Mouse (Mus musculus): Measurements from ENCODE around the gene Gm10719.
"Not testable (repeated sequence)": the region's sequence is repeated elsewhere in the genome, so short reads cannot be mapped to it uniquely, and the experiment has no call there.

The Gm10719 gene

DNA sequence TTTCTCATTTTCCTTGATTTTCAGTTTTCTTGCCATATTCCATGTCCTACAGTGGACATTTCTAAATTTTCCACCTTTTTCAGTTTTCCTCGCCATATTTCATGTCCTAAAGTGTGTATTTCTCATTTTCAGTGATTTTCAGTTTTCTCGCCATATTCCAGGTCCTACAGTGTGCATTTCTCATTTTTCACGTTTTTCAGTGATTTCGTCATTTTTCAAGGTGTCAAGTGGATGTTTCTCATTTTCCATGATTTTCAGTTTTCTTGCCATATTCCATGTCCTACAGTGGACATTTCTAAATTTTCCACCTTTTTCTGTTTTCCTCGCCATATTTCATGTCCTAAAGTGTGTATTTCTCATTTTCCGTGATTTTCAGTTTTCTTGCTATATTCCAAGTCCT lies 8.4 kb downstream of the Gm10719 start:
- not testable (repeated sequence) for DNase-seq (ENCODE audit: low read depth, low spot score)

DNA sequence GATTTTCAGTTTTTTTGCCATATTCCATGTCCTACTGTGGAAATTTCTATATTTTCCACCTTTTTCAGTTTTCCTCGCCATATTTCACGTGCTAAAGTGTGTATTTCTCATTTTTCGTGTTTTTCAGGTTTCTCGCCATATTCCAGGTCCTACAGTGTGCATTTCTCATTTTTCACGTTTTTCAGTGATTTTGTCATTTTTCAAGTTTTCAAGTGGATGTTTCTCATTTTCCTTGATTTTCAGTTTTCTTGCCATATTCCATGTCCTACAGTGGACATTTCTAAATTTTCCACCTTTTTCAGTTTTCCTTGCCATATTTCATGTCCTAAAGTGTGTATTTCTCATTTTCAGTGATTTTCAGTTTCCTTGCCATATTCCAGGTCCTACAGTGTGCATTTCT lies 8.9 kb downstream of the Gm10719 start:
- DNase-seq (ENCODE audit: low read depth, low spot score) = not testable (repeated sequence)

DNA sequence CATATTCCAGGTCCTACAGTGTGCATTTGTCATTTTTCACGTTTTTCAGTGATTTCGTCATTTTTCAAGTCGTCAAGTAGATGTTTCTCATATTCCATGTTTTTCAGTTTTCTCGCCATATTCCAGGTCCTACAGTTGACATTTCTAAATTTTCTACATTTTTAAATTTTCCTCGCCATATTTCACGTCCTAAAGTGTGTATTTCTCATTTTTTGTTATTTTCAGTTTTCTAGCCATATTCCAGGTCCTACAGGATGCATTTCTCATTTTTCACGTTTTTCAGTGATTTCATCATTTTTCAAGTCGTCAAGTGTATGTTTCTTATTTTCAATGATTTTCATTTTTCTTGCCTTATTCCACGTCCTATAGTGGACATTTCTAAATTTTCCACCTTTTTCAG lies 9.5 kb downstream of the Gm10719 start:
- DNase-seq (ENCODE audit: low read depth, low spot score) = not testable (repeated sequence)

DNA sequence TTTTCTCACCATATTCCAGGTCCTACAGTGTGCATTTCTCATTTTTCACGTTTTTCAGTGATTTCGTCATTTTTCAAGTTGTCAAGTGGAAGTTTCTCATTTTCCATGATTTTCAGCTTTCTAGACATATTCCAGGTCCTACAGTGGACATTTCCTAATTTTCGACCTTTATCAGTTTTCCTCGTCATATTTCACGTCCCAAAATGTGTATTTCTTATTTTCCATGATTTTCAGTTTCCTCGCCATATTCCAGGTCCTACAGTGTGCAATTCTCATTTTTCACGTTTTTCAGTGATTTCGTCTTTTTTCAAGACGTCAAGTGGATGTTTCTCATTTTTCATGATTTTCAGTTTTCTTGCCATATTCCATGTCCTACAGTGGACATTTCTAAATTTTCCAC lies 10.0 kb downstream of the Gm10719 start:
- DNase-seq (ENCODE audit: low read depth, low spot score) = peak; percentile 47

DNA sequence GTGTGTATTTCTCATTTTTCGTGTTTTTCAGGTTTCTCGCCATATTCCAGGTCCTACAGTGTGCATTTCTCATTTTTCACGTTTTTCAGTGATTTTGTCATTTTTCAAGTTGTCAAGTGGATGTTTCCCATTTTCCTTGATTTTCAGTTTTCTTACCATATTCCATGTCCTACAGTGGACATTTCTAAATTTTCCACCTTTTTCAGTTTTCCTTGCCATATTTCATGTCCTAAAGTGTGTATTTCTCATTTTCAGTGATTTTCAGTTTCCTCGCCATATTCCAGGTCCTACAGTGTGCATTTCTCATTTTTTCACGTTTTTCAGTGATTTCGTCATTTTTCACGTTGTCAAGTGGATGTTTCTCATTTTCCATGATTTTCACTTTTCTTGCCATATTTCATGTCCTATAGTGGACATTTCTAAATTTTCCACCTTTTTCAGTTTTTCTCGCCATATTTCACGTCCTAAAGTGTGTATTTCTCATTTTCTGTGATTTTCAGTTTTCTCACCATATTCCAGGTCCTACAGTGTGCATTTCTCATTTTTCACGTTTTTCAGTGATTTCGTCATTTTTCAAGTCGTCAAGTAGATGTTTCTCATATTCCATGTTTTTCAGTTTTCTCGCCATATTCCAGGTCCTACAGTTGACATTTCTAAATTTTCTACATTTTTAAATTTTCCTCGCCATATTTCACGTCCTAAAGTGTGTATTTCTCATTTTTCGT lies 12.2 kb downstream of the Gm10719 start:
- DNase-seq (ENCODE audit: low read depth, low spot score) = not testable (repeated sequence)

DNA sequence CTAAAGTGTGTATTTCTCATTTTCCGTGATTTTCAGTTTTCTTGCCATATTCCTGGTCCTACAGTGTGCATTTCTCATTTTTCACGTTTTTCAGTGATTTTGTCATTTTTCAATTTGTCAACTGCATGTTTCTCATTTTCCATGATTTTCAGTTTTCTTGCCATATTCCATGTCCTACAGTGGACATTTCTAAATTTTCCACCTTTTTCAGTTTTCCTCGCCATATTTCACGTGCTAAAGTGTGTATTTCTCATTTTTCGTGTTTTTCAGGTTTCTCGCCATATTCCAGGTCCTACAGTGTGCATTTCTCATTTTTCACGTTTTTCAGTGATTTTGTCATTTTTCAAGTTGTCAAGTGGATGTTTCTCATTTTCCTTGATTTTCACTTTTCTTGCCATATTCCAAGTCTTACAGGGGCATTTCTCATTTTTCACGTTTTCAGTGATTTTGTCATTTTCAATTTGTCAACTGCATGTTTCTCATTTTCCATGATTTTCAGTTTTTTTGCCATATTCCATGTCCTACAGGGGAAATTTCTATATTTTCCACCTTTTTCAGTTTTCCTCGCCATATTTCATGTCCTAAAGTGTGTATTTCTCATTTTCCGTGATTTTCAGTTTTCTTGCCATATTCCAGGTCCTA lies 13.6 kb downstream of the Gm10719 start:
- DNase-seq (ENCODE audit: low read depth, low spot score) = peak; percentile 80

DNA sequence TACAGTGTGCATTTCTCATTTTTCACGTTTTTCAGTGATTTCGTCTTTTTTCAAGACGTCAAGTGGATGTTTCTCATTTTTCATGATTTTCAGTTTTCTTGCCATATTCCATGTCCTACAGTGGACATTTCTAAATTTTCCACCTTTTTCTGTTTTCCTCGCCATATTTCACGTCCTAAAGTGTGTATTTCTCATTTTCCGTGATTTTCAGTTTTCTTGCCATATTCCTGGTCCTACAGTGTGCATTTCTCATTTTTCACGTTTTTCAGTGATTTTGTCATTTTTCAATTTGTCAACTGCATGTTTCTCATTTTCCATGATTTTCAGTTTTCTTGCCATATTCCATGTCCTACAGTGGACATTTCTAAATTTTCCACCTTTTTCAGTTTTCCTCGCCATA lies 17.1 kb downstream of the Gm10719 start, which contains the start of gene Gm17535:
Gene Gm17535 (plus strand): TSS at position 301 of the 400 bp plus-strand sequence.
- DNase-seq (ENCODE audit: low read depth, low spot score) = not testable (repeated sequence)

DNA sequence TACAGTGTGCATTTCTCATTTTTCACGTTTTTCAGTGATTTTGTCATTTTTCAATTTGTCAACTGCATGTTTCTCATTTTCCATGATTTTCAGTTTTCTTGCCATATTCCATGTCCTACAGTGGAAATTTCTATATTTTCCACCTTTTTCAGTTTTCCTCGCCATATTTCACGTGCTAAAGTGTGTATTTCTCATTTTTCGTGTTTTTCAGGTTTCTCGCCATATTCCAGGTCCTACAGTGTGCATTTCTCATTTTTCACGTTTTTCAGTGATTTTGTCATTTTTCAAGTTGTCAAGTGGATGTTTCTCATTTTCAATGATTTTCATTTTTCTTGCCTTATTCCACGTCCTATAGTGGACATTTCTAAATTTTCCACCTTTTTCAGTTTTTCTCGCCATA lies 19.4 kb downstream of the Gm10719 start, which contains the start of gene Gm10715:
Gene Gm10715 (plus strand): TSS at position 301 of the 400 bp plus-strand sequence.
- not testable (repeated sequence) for DNase-seq (ENCODE audit: low read depth, low spot score)

DNA sequence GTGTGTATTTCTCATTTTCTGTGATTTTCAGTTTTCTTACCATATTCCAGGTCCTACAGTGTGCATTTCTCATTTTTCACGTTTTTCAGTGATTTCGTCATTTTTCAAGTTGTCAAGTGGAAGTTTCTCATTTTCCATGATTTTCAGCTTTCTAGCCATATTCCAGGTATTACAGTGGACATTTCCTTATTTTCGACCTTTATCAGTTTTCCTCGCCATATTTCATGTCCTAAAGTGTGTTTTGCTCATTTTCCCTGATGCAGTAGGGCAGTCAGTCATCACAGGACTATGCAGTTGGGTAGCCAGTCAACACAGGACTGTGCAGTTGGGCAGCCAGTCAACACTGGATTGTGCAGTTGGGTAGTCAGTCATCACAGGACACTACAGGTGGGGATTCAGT lies 21.0 kb downstream of the Gm10719 start:
- DNase-seq (ENCODE audit: low read depth, low spot score) = peak; percentile 12

Measured in CD4-positive, CD25-positive, alpha-beta regulatory T cell, adult 2 months (primary cell).